Mouse (Mus musculus) liver, adult (tissue): ENCODE measurements at regions not wholly inside any gene's neighbourhood (a gene's known extent, or its start where the extent isn't known, plus 50 kb on each side); places are given as distances from the start of the nearest gene placed in this dataset.

Source experiments
- GATA4 ChIP-seq: IDR thresholded peaks from 2 replicates; pipeline ENCODE4 v1.6.1; 2014; ENCODE audit warnings: mild to moderate bottlenecking, low read length; ENCODE audit not compliant: insufficient replicate concordance

- TF ChIP-seq GATA4 = no peak
Observed at GRCm38 (mm10) chr2:12697209-12697608, 226.6 kb upstream of the Pter start.

- TF ChIP-seq GATA4 = no peak
Observed at GRCm38 (mm10) chr2:12699331-12699730, 224.5 kb upstream of the Pter start.

GRCm38 (mm10) chr2:12707514-12707913 is 216.3 kb upstream of the Pter start:
- no peak for TF ChIP-seq GATA4

- 0 out of 2 replicates have a peak, but pooled peaks have one; percentile 37 for TF ChIP-seq GATA4
Observed at GRCm38 (mm10) chr2:12709156-12709923, 214.5 kb upstream of the Pter start.

- no peak for TF ChIP-seq GATA4
Observed at GRCm38 (mm10) chr2:12709924-12710240, 214.0 kb upstream of the Pter start.

DNA sequence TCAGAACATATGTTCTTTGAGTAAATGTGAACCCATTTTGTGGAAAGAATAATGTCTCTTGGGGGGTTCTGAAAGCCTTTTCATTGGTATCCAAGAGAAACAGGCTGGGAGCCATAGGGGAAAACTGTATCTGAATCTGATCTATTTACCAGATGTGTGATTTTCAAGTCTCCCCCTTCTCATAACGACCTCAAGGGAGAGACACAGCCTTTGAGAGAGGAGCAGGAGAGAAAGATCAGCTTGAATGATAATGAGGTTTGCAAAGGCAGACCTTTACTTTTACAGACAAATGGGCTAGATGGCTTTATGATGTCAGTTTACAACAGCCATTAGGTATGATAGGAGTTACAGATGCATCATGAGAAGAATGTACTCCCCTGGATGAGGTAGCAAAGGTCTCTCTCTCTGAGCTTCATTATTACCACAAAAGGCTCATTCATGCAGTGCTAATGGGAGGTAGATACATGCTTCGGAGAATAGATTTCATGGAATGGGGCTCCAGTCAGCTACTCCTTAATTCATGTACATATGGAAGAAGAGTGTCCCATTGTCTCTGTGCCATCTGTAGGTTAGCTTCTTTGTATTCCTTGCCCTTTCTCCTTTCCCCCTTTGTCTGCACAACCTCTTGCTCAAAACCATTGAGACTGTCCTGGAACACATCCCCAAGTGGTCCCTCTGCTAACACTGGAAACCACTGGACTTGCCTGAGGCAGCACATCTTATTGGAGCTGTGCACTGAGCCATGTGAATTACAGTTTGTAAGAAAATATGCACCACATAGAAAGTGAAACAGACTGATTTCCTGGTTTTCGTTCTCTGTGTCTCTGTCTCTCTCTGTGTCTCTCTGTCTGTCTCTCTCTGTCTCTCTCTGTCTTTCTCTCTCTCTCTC is 207.5 kb upstream of the Pter start:
- no peak for TF ChIP-seq GATA4

GRCm38 (mm10) chr2:12729251-12729650 is 194.6 kb upstream of the Pter start:
- TF ChIP-seq GATA4 = no peak

DNA sequence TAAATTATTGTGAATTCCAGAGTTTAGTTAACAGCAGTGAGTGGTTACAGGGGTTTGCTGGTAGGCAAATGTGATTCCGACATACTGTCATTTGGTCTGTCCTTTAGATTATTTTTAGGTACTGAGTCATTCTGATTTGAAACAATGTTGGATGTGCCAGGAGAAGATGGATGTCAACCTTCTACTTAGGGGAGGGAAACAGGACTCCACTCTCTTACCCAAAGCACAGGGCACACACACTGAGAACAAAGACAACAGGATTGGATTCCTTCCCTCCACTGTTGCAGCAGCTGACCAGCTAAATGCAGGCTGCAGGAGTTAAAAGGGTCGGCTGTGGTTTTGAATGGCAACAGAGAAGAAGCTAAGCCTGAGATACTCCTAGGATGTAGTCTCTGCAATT is 186.7 kb upstream of the Pter start:
- no peak for TF ChIP-seq GATA4

GRCm38 (mm10) chr2:12746856-12747255 is 177.0 kb upstream of the Pter start:
- no peak for TF ChIP-seq GATA4

DNA sequence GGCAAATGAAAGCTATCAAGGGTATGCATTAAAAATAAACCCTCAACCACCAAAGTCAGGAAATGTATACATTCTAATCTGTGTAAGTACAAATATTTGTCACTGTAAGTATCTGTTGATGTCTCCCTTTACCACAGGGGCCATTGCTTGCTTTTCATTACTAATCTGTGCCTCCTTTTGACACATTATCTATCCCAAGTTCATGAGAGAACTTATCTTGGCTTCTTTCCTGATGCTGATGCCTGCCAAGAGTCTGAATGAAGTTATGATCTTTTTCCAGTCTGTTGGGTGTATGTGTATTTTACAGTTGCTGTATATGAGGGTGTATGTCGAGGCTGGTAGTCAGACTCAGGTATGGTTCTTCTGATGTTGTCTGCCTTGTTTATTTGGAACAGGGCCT is 165.0 kb upstream of the Pter start:
- TF ChIP-seq GATA4 = no peak

DNA sequence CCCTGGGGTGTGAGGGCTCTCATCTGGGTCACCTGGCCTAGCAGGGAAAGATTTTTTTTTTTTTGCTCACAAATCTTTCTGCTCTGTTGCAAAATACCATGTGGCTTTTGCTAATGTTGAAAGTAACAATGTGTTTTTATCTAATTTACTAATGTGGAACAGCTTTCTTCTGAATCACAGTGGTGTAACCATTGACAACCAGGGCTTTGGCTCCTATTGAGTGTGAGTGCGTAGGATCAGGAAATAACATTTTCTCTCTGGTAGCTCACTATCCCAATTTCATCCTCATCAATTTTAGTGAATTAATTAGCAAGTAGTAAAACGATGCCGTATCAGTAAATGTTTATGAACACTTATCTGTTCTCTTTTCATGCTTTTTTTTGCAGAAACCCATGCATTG is 163.9 kb upstream of the Pter start:
- TF ChIP-seq GATA4 = no peak

DNA sequence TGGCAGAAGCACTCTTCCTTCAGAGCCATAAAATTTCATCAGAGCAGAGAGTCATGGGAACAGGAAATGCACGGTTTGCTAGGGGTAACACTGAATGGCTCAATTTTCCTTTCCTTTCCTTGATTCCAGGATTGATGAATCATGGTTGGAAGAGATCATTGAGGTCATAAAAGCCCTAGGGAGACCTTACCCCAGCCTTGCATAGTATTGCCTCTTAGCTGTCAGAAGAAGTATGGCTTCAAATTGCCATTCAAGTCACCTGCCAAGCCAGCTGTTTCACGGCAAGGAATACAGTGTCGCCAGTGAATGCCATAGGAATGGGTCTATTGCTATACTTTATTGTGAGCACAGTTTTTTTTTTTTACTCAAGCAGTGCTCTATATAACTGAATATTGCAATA is 162.4 kb upstream of the Pter start:
- TF ChIP-seq GATA4 = no peak

GRCm38 (mm10) chr2:12764510-12764909 is 159.3 kb upstream of the Pter start:
- TF ChIP-seq GATA4 = no peak

- TF ChIP-seq GATA4 = no peak
Observed at GRCm38 (mm10) chr2:12765336-12765735, 158.5 kb upstream of the Pter start.

GRCm38 (mm10) chr2:12776866-12777265 is 147.0 kb upstream of the Pter start:
- TF ChIP-seq GATA4 = no peak

GRCm38 (mm10) chr2:12777696-12778095 is 146.1 kb upstream of the Pter start:
- TF ChIP-seq GATA4 = no peak
